Mouse (Mus musculus) lung, adult 2 months (tissue): Measurements from ENCODE around the gene Zbtb8b.

Experiments
- CTCF ChIP-seq: fragments of 200-500 bp; IDR thresholded peaks from 2 replicates; pipeline ENCODE4 v1.5.1; 2011; ENCODE audit warnings: mild to moderate bottlenecking, low read length, control low read depth; ENCODE audit not compliant: insufficient read depth
- POLR2A ChIP-seq: fragments of 200-500 bp; IDR thresholded peaks from 2 replicates; pipeline ENCODE4 v1.6.1; 2011; ENCODE audit warnings: low read depth, mild to moderate bottlenecking, control low read depth, low read length, borderline replicate concordance; ENCODE audit errors: extremely low read depth

DNA sequence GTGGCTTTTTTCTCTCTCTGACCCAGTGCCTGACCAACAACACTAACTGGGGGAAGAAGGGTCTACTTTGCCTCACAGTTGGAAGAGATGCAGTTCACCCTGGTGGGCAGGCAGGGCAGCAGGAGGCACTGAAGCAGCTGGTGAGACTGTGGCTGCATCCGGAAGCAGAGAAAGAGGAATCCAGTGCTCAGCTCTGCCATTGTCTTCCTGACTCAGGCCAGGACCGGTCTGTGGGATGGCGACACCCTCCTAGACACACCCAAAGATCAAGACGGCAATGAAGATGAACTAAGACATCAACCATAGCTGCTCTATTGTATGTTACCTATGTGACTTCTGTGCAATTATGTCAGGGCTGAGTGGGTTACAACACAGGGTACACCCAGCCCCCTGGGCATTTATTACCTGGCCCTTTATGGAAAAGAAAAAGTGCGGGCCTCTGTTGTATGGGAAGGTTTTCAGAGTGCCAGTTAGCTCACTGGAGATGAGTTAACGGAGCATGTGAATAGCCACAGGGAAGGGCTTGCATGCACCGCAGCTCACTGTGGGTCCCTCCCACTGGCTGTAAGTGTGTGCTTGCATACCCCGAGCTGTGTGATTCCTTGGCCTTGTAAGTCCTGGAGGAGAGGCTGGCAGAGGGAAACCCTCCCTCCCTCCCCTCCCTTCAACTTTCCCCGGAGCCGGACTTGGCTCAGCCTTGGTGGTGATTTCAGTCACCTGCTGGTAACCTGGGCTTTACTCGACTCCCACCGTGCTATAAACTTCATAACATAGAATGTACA is 46.4 kb downstream of the Zbtb8b start:
- TF ChIP-seq CTCF = no peak
- TF ChIP-seq POLR2A = no peak
